Mouse (Mus musculus) neural tube, embryonic 14.5 days (tissue): ENCODE results near the gene Cntn3. TPM values are rescaled to one million over a fixed set of nuclear protein-coding genes. Genes with fewer than 3 reads are reported as not detected.

Experiments used
- ATAC-seq: fragments of 200-750 bp; cut with Nextera tagmentation; 2 replicates; pipeline ENCODE4 v1.8.0; 2017; ENCODE audit warnings: low read depth, mild to moderate bottlenecking, moderate TSS enrichment, moderate library complexity
- H3K27ac ChIP-seq: fragments of 300-500 bp; sonication (generic); 2 replicates; pipeline ENCODE4 v1.5.1; 2014; ENCODE audit warnings: low read depth, mild to moderate bottlenecking, control low read depth, low read length, moderate library complexity, mixed read lengths
- H3K27me3 ChIP-seq: fragments of 300-500 bp; sonication (generic); 2 replicates; pipeline ENCODE4 v1.6.1; 2014; ENCODE audit warnings: low read length; ENCODE audit not compliant: control insufficient read depth, insufficient read depth
- H3K36me3 ChIP-seq: fragments of 300-500 bp; sonication (generic); 2 replicates; pipeline ENCODE4 v1.6.1; 2014; ENCODE audit warnings: low read length, mixed read lengths; ENCODE audit not compliant: control insufficient read depth, insufficient read depth
- H3K4me1 ChIP-seq: fragments of 300-500 bp; sonication (generic); 2 replicates; pipeline ENCODE4 v1.6.1; 2014; ENCODE audit warnings: low read length; ENCODE audit not compliant: control insufficient read depth, insufficient read depth
- H3K4me2 ChIP-seq: fragments of 300-500 bp; sonication (generic); 2 replicates; pipeline ENCODE4 v1.6.1; 2014; ENCODE audit warnings: mild to moderate bottlenecking, low read depth, low read length, control low read depth
- H3K4me3 ChIP-seq: fragments of 300-500 bp; sonication (generic); 2 replicates; pipeline ENCODE4 v1.5.1; 2014; ENCODE audit warnings: low read depth, low read length, control low read depth, mixed read lengths
- H3K9ac ChIP-seq: fragments of 300-500 bp; sonication (generic); replicated peaks from 2 replicates; pipeline ENCODE4 v1.6.1; 2014; ENCODE audit warnings: low read depth, mild to moderate bottlenecking, control low read depth, low read length, mixed read lengths
- H3K9me3 ChIP-seq: fragments of 300-500 bp; sonication (generic); 2 replicates; pipeline ENCODE4 v1.6.1; 2016; ENCODE audit warnings: low read length; ENCODE audit not compliant: control insufficient read depth
- WGBS: fragments of 180-500 bp; shearing (Covaris S2); extraction: QIAGEN DNeasy Blood & Tissue Kit; methylation state at CpG from one replicate; pipeline ENCODE4 v1.1.7; 2014; 5-methylcytosine and 5-hydroxymethylcytosine counted together
- polyA plus RNA-seq: library from polyadenylated mRNA; unstranded; fragments of >200 nt; fragmentation: Nextera tagmentation; extraction: Ambion mirVana; gene quantifications from 2 replicates; pipeline ENCODE4 v1.2.1, GENCODE M21; 2014

Gene Cntn3
- polyA plus RNA-seq, 1 experiment from 2014 or later = 5.9 TPM

- no peak for ATAC-seq
These were observed 184.3 kb downstream of the Cntn3 start for GRCm38 (mm10) chr6:102388590-102388989.

GRCm38 (mm10) chr6:102372112-102372511 is 200.8 kb downstream of the Cntn3 start:
- H3K4me3 ChIP-seq = no peak overlapping the region
- no peaks in the 10 kb centered on the region for H3K27me3 ChIP-seq
- 9% methylated on average over 1 of the region's 1 CpGs for WGBS
- ATAC-seq = no peak
- no peak overlapping the region for H3K9ac ChIP-seq
- H3K4me2 ChIP-seq = no peak overlapping the region
- H3K27ac ChIP-seq = no peak overlapping the region
- H3K36me3 ChIP-seq = no peaks in the 10 kb centered on the region
- H3K4me1 ChIP-seq = no peaks in the 10 kb centered on the region
- no peaks in the 10 kb centered on the region for H3K9me3 ChIP-seq

More at GRCm38 (mm10) chr6:102388590-102388989, 184.3 kb downstream of the Cntn3 start:
- no peak overlapping the region for H3K9ac ChIP-seq
- no peaks in the 10 kb centered on the region for H3K27me3 ChIP-seq
- no peaks in the 10 kb centered on the region for H3K9me3 ChIP-seq
- no peaks in the 10 kb centered on the region for H3K36me3 ChIP-seq
- H3K27ac ChIP-seq = no peak overlapping the region
- H3K4me1 ChIP-seq = no peaks in the 10 kb centered on the region
- 91% methylated on average over 4 of the region's 4 CpGs for WGBS
- H3K4me3 ChIP-seq = no peak overlapping the region
- no peak overlapping the region for H3K4me2 ChIP-seq

GRCm38 (mm10) chr6:102363880-102364279 is 209.0 kb downstream of the Cntn3 start:
- Histone ChIP-seq H3K4me3 (no peak overlapping the region), H3K9me3 (no peaks in the 10 kb centered on the region), H3K36me3 (no peaks in the 10 kb centered on the region), H3K27ac (no peak overlapping the region), H3K9ac (no peak overlapping the region), H3K27me3 (no peaks in the 10 kb centered on the region), H3K4me2 (no peak overlapping the region), H3K4me1 (no peaks in the 10 kb centered on the region)
- no peak for ATAC-seq

GRCm38 (mm10) chr6:102363291-102363832 is 209.5 kb downstream of the Cntn3 start:
- WGBS = 86% methylated on average over 3 of the region's 3 CpGs
- no peak overlapping the region for H3K27ac ChIP-seq
- no peaks in the 10 kb centered on the region for H3K27me3 ChIP-seq
- no peak for ATAC-seq
- H3K9me3 ChIP-seq = no peaks in the 10 kb centered on the region
- no peaks in the 10 kb centered on the region for H3K4me1 ChIP-seq
- H3K9ac ChIP-seq = no peak overlapping the region
- no peak overlapping the region for H3K4me2 ChIP-seq
- H3K4me3 ChIP-seq = no peak overlapping the region
- H3K36me3 ChIP-seq = no peaks in the 10 kb centered on the region

- 77% methylated on average over 3 of the region's 3 CpGs for WGBS
These were observed 240.8 kb downstream of the Cntn3 start for GRCm38 (mm10) chr6:102332144-102332543.

GRCm38 (mm10) chr6:102326711-102327110 is 246.2 kb downstream of the Cntn3 start:
- no peaks in the 10 kb centered on the region for H3K9me3 ChIP-seq
- no peak overlapping the region for H3K4me3 ChIP-seq
- H3K4me2 ChIP-seq = no peak overlapping the region
- H3K4me1 ChIP-seq = no peaks in the 10 kb centered on the region
- no peak overlapping the region for H3K9ac ChIP-seq
- 91% methylated on average over 2 of the region's 2 CpGs for WGBS
- H3K27me3 ChIP-seq = no peaks in the 10 kb centered on the region
- no peak overlapping the region for H3K27ac ChIP-seq
- no peak for ATAC-seq
- H3K36me3 ChIP-seq = no peaks in the 10 kb centered on the region

More at GRCm38 (mm10) chr6:102332144-102332543, 240.8 kb downstream of the Cntn3 start:
- no peaks in the 10 kb centered on the region for H3K27me3 ChIP-seq
- no peak overlapping the region for H3K9ac ChIP-seq
- H3K27ac ChIP-seq = no peak overlapping the region
- no peak for ATAC-seq
- H3K4me2 ChIP-seq = no peak overlapping the region
- H3K36me3 ChIP-seq = no peaks in the 10 kb centered on the region
- no peaks in the 10 kb centered on the region for H3K9me3 ChIP-seq
- no peak overlapping the region for H3K4me3 ChIP-seq
- no peaks in the 10 kb centered on the region for H3K4me1 ChIP-seq

- Histone ChIP-seq H3K4me2 (no peak overlapping the region), H3K27ac (no peak overlapping the region), H3K36me3 (no peaks in the 10 kb centered on the region), H3K27me3 (no peaks in the 10 kb centered on the region), H3K4me3 (no peak overlapping the region), H3K9ac (no peak overlapping the region), H3K9me3 (no peaks in the 10 kb centered on the region), H3K4me1 (no peaks in the 10 kb centered on the region)
- no peak for ATAC-seq
- WGBS = 77% methylated on average over 4 of the region's 4 CpGs
These were observed 250.2 kb downstream of the Cntn3 start for GRCm38 (mm10) chr6:102322614-102323284.

GRCm38 (mm10) chr6:102319755-102320154 is 253.1 kb downstream of the Cntn3 start:
- H3K4me3 ChIP-seq = no peak overlapping the region
- H3K9me3 ChIP-seq = no peaks in the 10 kb centered on the region
- H3K36me3 ChIP-seq = no peaks in the 10 kb centered on the region
- H3K27me3 ChIP-seq = no peaks in the 10 kb centered on the region
- ATAC-seq = no peak
- 60% methylated on average over 3 of the region's 3 CpGs for WGBS
- no peak overlapping the region for H3K9ac ChIP-seq
- no peaks in the 10 kb centered on the region for H3K4me1 ChIP-seq
- no peak overlapping the region for H3K27ac ChIP-seq
- no peak overlapping the region for H3K4me2 ChIP-seq

- H3K36me3 ChIP-seq = no peaks in the 10 kb centered on the region
- H3K27me3 ChIP-seq = no peaks in the 10 kb centered on the region
- H3K4me2 ChIP-seq = no peak overlapping the region
- 28% methylated on average over 2 of the region's 2 CpGs for WGBS
- no peak overlapping the region for H3K27ac ChIP-seq
- no peak overlapping the region for H3K9ac ChIP-seq
- ATAC-seq = no peak
- no peaks in the 10 kb centered on the region for H3K4me1 ChIP-seq
- no peak overlapping the region for H3K4me3 ChIP-seq
- H3K9me3 ChIP-seq = no peaks in the 10 kb centered on the region
These were observed 290.0 kb downstream of the Cntn3 start for GRCm38 (mm10) chr6:102282889-102283288.
